Mouse (Mus musculus) neutrophil, adult 5-6 weeks (primary cell): ENCODE data around the gene Armc6. TPM values are rescaled to one million over a fixed set of nuclear protein-coding genes. Genes with fewer than 3 reads are reported as not detected.

Source experiments
- total RNA-seq: library from RNA; stranded (forward); fragments of 200-1000 nt; gene quantifications from 2 replicates; pipeline ENCODE4 v1.2.3, GENCODE M21; 2017

Armc6 gene
- total RNA-seq, 1 experiment from 2014 or later = 5.8 TPM

Other genes starting within 250 kb of the Armc6 start
- gene Gatad2a, start 238.1 kb downstream of the Armc6 start, total RNA-seq = 52.6 and 64.2 TPM in 2 replicates
- 104 and 111 TPM in 2 replicates for gene Mau2, start 191.7 kb downstream of the Armc6 start, total RNA-seq
- gene Sugp1, start 191.7 kb downstream of the Armc6 start, total RNA-seq = 46.8 and 51.9 TPM in 2 replicates
- gene Tm6sf2, start 161.5 kb downstream of the Armc6 start, total RNA-seq = 0.74 and 0.93 TPM in 2 replicates
- not detected in 2 replicates for gene Hapln4, start 151.0 kb downstream of the Armc6 start, total RNA-seq
- gene Ncan, start 113.6 kb downstream of the Armc6 start, total RNA-seq = not detected in 2 replicates
- 4.7 and 5.2 TPM in 2 replicates for gene Nr2c2ap, start 103.1 kb downstream of the Armc6 start, total RNA-seq
- 17.1 and 18.7 TPM in 2 replicates for gene Rfxank, start 95.3 kb downstream of the Armc6 start, total RNA-seq
- gene Borcs8, start 95.0 kb downstream of the Armc6 start, total RNA-seq = 55.7 and 63.4 TPM in 2 replicates
- 0.70 and 0.86 TPM in 2 replicates for gene Mef2b, start 94.8 kb downstream of the Armc6 start, total RNA-seq
- 6.8 and 15.2 TPM in 2 replicates for gene Tmem161a, start 62.1 kb downstream of the Armc6 start, total RNA-seq
- 3.2 and 5.0 TPM in 2 replicates for gene Slc25a42, start 22.2 kb downstream of the Armc6 start, total RNA-seq
- 39.7 and 43.2 TPM in 2 replicates for gene Sugp2, start 240 bp downstream of the Armc6 start, total RNA-seq
- gene Homer3, start 48.4 kb upstream of the Armc6 start, total RNA-seq = 4.4 and 6.3 TPM in 2 replicates
- gene Ddx49, start 68.0 kb upstream of the Armc6 start, total RNA-seq = 50.1 and 57.6 TPM in 2 replicates
- gene Cope, start 68.1 kb upstream of the Armc6 start, total RNA-seq = 67.8 and 67.9 TPM in 2 replicates
- not detected in 2 replicates for gene Cers1, start 81.3 kb upstream of the Armc6 start, total RNA-seq
- not detected in 2 replicates for gene Gdf1, start 95.4 kb upstream of the Armc6 start, total RNA-seq
- gene Upf1, start 118.8 kb upstream of the Armc6 start, total RNA-seq = 34.0 and 36.8 TPM in 2 replicates
- 1.0 TPM in 1 of 2 replicates, not detected in the other for gene Comp, start 139.1 kb upstream of the Armc6 start, total RNA-seq
- 5.2 and 8.4 TPM in 2 replicates for gene Crtc1, start 205.1 kb upstream of the Armc6 start, total RNA-seq
- gene Klhl26, start 242.5 kb upstream of the Armc6 start, total RNA-seq = 5.0 and 5.8 TPM in 2 replicates